Mouse (Mus musculus): ENCODE measurements at regions not wholly inside any gene's neighbourhood (a gene's known extent, or its start where the extent isn't known, plus 50 kb on each side); places are given as distances from the start of the nearest gene placed in this dataset.

GRCm38 (mm10) chr2:148622216-148622615, 50.2 kb upstream of the Nxt1 start:
- DNase-seq: peak; percentile 28

GRCm38 (mm10) chr2:148611911-148612310, 60.5 kb upstream of the Nxt1 start:
- no peak for DNase-seq

- DNase-seq: no peak
Measured at GRCm38 (mm10) chr2:148605425-148605930, 66.9 kb upstream of the Nxt1 start.

DNA sequence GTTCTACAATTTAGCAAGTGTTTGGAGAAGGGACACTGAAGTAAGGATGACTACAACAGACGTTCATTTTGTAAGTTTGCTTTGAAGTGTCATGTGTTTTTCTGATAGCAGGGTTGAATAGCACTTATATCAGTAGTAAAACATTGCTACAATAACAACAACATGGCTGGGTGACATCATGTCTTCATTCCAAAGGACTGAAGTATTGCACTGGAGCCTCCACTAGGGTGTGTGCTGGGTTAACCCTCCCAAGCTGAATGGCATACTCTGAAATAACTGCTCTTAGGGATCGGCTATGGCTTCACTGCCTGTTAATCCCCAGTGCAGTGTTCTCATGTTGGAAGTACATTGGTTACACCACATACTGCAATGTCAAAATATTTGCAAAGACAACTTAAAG, 68.5 kb upstream of the Nxt1 start:
- no peak for DNase-seq

DNA sequence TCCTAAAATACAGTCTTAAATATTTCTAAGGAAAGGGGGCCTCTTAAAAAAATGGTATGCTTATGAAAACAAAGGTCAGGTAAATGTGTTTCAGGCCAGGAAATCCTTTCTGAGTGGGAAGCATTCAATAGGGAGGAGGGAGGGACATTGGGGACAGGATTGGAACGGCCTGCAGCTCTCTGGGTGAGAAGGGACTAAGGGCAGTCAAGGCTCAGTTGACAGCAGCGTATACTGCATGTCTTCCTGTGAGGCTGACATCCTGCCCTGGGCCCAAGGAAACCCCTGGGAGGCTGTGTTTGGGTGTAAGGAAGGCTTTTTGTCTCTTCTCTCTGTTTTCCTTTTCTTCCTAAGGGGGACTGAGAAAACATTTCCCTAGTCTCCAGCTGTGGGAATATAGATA, 69.1 kb upstream of the Nxt1 start:
- DNase-seq: peak; percentile 17

GRCm38 (mm10) chr2:148599498-148599897, 72.9 kb upstream of the Nxt1 start:
- no peak for DNase-seq

GRCm38 (mm10) chr2:148596966-148597365, 75.4 kb upstream of the Nxt1 start:
- DNase-seq: no peak

- no peak for DNase-seq
Measured at GRCm38 (mm10) chr2:148585721-148586335, 86.6 kb upstream of the Nxt1 start.

- DNase-seq: no peak
Measured at GRCm38 (mm10) chr2:148582208-148582607, 90.2 kb upstream of the Nxt1 start.

GRCm38 (mm10) chr2:148581666-148582065, 90.7 kb upstream of the Nxt1 start:
- no peak for DNase-seq

GRCm38 (mm10) chr2:148580286-148580966, 92.0 kb upstream of the Nxt1 start:
- peak; percentile 58 for DNase-seq

DNA sequence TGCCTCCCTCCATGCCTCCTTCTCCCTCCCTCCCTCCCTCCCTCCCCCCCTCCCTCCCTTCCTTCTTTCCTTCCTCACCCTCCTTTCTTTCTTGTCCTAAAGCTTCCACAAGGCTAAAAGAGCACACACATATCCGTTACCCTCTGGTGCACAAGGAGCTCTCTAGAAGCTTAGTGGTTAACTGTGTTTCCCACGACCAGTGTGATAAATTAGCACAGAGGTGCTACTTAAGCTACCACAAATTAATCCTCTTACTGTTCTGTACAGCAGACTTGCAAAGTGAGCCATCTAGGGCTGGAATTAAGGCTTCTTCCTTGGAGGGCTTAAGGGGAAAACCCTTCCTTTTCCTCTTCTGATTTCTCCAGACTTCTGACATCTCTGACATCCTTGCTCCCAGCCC, 92.8 kb upstream of the Nxt1 start:
- no peak for DNase-seq

DNA sequence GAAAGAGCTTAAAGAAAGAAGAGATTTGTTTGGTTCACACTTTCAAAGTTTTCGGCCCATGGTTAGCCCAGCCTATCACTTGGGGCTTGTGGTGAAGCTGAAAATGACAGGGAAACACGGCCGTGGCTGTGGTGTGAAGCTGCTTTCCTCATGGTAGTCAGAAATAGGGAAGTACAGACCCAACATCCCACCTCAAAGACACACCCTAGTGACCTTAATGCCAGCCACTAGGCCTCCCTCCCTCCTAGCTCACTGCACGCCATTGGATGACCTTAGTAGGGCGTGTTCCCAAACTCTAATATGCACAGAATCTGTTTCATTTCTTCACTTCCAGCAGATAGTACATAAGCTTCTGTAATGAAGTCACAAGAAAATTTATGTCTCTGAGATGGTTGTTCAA, 93.4 kb upstream of the Nxt1 start:
- DNase-seq: no peak

DNA sequence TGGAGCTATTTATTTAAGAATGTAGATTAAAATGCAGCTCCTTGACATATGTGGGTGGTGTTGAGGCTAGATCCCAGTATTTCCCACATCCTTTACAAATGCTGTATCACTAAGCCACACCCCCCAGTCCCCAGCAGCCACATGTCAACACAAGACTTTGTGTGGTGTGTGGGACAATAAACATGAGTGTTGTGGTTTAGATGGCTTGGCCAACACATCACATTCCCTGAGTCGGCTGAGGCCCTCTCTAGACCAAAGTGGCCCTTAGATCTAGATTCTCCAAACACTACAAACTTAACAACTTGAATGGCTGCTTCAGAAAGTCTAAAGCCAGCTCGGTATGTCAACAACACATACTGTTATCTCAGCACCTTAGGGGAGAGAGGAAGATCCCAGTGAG, 94.2 kb upstream of the Nxt1 start:
- DNase-seq: no peak

GRCm38 (mm10) chr2:148575433-148575832, 97.0 kb upstream of the Nxt1 start:
- DNase-seq: no peak

- DNase-seq: peak; percentile 87
Measured at GRCm38 (mm10) chr2:148572165-148572564, 100.2 kb upstream of the Nxt1 start.

- no peak for DNase-seq
Measured at GRCm38 (mm10) chr2:148571616-148572015, 100.8 kb upstream of the Nxt1 start.

DNA sequence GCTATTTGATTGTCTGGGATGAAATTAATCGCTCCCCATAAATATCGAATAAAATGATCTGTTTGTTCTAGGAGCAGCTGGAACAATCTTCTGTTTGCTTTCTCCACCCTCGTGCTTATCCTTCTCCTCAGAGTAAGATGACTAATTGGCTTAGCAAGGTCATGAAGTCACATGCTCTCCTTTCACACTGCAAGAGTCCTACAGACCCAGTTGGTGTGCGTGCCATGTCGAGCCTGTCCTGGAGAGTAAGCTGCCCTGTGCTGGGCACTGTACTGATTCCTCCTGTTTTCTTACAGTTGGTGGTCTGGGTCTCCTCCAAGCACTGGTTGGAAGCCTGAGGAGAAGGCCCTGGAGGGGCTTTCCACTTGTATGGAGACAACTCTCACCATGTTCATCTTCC, 101.4 kb upstream of the Nxt1 start:
- DNase-seq: no peak

GRCm38 (mm10) chr2:148567930-148568481, 104.4 kb upstream of the Nxt1 start:
- peak; percentile 21 for DNase-seq

DNA sequence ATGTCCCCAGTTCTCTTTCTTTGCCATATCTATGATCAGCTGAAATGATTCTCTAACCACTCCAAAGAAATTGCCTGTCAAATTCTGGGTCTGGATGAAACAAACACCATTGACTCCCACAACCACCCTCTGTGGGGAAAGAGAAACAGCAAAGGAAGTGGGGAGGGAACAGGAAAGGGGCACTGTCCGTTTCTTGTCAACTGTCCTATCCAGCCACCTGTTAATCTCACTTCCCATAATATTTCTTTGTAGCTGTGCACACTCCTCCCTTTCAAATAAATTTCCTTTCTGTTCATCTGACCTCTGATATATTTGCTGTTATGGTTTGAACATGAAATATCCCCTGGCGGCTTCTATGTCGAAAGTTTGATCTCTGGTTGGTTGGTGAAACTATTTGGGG, 109.0 kb upstream of the Nxt1 start:
- DNase-seq: no peak

GRCm38 (mm10) chr2:148562041-148562440, 110.4 kb upstream of the Nxt1 start:
- DNase-seq: no peak

- no peak for DNase-seq
Measured at GRCm38 (mm10) chr2:148560013-148560773, 112.2 kb upstream of the Nxt1 start.

GRCm38 (mm10) chr2:148559376-148559775, 113.0 kb upstream of the Nxt1 start:
- peak; percentile 26 for DNase-seq

DNA sequence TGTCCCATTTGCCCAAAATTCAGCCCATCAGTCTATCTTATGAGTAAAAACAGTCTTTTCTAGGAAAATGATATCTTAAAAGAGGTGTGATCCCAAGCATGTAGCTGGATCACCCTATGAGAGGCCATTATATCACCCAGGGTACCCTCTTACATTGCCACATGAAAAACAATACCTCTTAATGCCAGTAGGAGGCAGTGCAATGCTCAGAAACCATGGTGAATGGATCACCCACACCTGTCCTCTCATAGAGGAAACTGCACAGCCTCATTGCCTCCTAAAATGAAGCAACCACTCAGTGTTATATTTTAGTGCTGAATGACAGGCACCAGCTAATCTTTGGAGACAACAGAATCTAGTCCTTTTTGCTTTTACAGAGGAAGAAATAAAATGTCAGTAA, 114.0 kb upstream of the Nxt1 start:
- DNase-seq: no peak
